Mouse (Mus musculus) bone marrow macrophage, adult 2 months (primary cell): ENCODE measurements around the gene Klhdc9.

ENCODE experiments used
- CTCF ChIP-seq: IDR thresholded peaks from 2 replicates; pipeline ENCODE4 v1.5.1; 2012; ENCODE audit warnings: low read depth, mild to moderate bottlenecking, low read length, moderate library complexity
- POLR2A ChIP-seq: IDR thresholded peaks from 2 replicates; pipeline ENCODE4 v1.6.1; 2012; ENCODE audit warnings: mild to moderate bottlenecking, low read depth, low read length, borderline replicate concordance

GRCm38 (mm10) chr1:171346095-171346450 is 14.5 kb downstream of the Klhdc9 start:
- TF ChIP-seq CTCF (no peak), POLR2A (no peak)
